Mouse (Mus musculus) olfactory bulb, adult 2 months (tissue): Measurements from ENCODE around the gene Oat.

Experiments
- CTCF ChIP-seq: fragments of 200-500 bp; IDR thresholded peaks from 2 replicates; pipeline ENCODE4 v1.5.1; 2012; ENCODE audit warnings: low read depth, mild to moderate bottlenecking, low read length, moderate library complexity; ENCODE audit not compliant: insufficient read depth
- POLR2A ChIP-seq: fragments of 200-500 bp; IDR thresholded peaks from 2 replicates; pipeline ENCODE4 v1.6.1; 2012; ENCODE audit warnings: mild to moderate bottlenecking, low read depth, low read length, moderate library complexity; ENCODE audit not compliant: insufficient read depth

DNA sequence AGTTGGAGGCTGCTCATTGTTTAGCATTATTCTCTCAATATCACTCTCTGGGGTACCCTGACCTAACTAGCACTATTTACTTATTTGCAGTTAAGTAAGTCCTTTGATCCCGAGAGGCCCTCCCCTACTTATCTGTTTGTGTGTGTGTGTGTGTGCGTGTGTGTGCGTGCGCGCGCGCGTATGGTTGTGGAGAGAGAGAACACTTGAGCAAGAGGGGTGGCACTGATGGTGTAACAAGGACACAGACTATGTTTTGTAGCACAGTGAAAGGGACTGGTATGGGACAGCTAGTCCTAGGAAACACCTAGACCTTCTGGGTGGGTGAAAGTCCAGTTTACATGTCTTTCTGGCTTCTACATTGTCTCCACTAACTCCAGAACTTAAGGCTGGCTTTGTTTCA lies 35.3 kb upstream of the Oat start:
- TF ChIP-seq CTCF = no peak
- TF ChIP-seq POLR2A = no peak
